Mouse (Mus musculus) heart, adult 18-20 months (tissue): ENCODE data around the gene Plscr4. TPM values are rescaled to one million over a fixed set of nuclear protein-coding genes. Genes with fewer than 3 reads are reported as not detected.

ENCODE experiments used
- DNase-seq, 2 experiments: peaks; one replicate each; pipeline ENCODE4 v3.0.0; 2021 to 2022; ENCODE audit warnings: mixed read lengths in 1 of 2
- long read RNA-seq, 2 experiments: library from polyadenylated mRNA; stranded (forward); transcript quantifications; one replicate each; pipeline ENCODE4 v2.0.0; 2021
- total RNA-seq, 2 experiments: library from RNA; stranded (reverse); gene quantifications; 2 replicates each; pipeline ENCODE4 v1.2.3; 2021

Plscr4 gene
- total RNA-seq = 1 to 10 TPM; 5.7 to 8.6 TPM
- long read RNA-seq, experiment 1, transcript Plscr4-201 (9 exons, 3,204 nt) = major isoform, 14 of 18 reads
- long read RNA-seq, experiment 1, partial matches to known transcripts = 0 of 18 reads
- long read RNA-seq, experiment 1, other reads (novel, unspliced or antisense) = 4 of 18 reads
- long read RNA-seq, experiment 2, partial matches to known transcripts = 0 of 1 reads
- long read RNA-seq, experiment 2, other reads (novel, unspliced or antisense) = 0 of 1 reads

DNA sequence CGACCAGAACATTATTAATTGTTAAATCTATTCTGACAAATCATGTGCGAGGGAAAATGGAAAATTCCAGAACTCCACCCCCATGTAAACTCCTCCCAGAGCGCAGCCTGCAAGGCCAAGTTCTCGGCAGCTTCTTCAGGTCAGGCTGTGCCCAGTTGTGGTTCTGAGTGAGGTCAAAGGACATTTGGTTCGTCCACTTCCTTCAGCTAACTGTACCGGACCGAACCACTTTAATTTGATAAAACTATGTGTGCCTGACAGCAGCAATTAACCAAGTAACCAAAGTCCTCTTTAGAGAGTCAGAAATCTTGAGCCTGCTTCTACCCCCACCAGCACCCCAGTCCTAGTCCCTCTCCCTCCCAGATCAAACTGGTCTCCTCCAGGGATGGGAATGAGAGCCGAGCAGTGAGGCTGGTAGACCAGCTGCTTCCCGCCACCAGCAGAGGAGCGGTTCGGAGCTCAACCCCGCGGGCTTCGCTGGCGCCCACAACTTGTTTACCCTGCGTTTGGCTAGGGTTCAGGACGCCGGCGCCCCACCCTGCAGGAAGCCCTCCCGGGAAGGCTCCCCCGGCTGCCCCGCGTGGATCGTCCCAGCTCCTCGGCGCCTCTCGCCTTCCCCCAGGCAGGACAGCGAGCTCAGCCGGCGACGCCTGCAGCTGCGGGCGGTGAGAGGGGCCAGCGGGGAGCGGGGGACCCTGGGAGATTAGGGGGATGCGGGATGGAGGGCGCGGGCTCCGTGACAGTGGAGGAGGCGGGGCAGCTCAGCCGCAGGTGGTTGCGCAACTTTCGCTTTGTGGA is at the start of gene Plscr4:
Plscr4 (plus strand) TSS at position 113 of the 798 bp plus-strand sequence.
- DNase-seq = peak; percentile 90 to 91

DNA sequence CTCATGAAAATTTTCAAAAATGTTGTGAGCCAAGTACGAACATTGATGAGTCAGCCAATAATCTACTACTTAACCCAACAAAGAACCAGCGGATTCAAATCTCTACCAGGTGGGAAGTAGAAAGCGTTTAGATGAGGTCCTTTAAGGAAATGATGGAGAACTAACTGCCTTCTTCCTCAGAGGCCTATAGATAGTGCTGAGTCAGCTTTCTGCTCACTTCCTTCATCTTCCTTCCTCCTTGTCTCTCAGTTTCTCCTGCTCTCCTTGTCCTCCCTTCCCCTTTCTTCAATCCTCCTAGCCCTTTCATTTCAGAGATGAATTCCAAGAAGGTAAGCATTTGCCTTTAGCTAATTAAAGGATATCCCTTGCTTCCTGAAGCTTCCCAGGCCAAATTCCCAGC is 46.9 kb upstream of the Plscr4 start:
- no peak for DNase-seq

DNA sequence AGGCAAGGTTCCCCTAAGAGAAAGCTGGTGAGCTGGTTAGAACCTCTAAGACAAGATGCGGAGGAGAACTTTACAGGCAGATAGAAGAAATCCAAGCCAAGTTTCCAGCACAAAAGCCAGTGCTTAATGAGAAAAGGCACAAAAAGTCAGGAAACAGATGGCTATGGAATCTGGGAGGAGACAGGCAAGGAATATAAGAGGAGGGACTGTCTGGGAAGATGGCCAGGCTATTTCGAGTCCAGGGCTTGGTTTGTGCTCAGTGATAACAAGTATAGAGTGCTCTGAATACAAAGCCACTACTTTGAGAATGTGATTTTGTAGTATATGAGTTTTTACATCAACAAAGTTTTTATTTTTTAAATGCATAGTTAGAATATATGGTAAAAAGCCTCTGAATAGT is 45.1 kb upstream of the Plscr4 start:
- peak; percentile 69 to 82 for DNase-seq

DNA sequence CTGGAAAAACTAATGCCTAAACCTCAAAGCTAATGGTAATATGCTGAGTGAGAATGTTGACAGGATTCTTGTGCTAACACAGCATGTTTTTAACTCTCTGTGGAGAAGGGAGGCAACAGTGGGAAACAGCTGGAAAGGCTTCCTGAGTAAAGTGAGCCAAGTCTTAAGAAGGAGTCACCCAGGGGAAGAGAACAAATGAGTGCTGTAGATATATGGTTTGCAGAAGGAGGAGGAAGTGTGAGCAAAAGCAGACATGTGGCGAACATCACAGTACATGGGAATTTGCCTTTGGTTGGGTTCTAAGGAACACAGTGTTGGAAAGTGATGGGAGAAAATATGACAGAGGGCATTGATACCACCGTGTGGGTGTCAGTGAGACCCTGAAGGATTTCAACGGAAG is 43.5 kb upstream of the Plscr4 start:
- peak; percentile 29 to 59 for DNase-seq

DNA sequence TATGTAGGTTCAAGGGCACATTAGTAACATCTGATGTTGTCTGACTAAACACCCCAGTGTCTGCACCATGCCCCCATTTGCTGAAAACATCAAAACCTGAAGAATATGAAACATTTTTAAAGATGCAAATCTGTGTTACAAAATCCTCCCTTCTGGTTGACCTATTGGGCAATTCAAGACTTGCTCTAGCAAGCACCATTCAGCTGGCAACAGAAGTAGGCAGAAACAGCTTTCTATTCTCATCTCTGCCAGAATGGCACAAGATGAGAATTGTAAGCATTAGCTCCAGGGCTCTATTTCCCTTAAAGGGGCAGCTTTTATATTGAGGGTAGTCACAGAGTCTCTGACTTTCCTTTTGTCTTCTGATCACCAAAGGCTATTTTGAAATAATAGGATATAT is 19.4 kb upstream of the Plscr4 start:
- no peak for DNase-seq

DNA sequence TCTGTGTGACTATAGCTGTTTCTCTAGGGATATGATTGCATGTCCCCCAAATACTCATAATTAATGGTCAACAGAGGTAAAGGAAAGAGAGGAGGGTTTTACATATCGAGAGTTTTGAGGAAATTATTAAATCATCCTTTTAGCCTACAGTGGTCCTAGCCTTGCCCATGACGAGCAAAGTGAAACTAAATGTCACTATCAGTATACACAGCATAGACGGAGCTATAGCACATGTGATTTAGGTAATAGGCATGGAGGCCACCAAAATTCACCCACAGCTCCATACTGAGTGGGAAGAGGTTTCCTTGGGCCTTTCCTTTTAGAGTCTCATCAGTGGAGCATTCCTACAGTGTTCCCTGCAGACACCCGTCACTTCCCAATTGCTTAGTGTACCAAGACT is 15.7 kb upstream of the Plscr4 start:
- no peak for DNase-seq

DNA sequence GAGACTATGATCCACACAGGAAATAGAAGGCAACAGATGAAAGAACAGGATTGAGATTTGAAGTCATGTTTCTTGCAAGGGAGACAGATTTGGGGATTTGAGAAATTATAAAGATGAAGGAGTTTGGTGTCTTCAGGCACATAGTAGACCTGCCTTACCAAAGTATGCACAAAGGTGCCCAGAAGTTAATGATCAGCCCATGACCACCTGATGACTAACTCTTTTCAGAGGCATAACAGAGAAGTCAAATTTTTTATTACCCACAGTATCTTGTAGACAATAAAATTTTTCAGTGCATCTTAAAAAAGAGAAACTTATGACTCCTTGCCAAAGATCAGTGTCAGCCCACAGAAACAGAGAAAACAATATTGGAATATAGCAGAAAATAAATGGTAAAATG is 12.6 kb upstream of the Plscr4 start:
- no peak for DNase-seq

DNA sequence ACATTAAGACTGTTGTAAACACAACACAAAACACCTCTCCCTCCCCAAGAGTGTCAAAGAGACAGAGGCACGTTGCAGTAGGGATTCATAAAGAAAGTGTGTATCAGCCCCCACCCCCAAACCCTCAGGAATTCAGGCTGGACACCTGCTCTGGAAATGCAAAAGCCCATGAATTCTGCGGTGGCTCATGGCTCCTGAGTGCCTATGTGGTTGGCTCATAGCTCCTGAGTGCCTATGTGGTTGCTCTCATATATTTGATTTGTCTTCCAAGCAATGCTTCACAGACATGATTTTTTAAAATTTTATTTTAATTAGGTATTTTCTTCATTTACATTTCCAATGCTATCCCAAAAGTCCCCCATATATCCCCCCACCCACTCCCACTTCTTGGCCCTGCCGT is 568 bp upstream of the Plscr4 start:
- DNase-seq = no peak

DNA sequence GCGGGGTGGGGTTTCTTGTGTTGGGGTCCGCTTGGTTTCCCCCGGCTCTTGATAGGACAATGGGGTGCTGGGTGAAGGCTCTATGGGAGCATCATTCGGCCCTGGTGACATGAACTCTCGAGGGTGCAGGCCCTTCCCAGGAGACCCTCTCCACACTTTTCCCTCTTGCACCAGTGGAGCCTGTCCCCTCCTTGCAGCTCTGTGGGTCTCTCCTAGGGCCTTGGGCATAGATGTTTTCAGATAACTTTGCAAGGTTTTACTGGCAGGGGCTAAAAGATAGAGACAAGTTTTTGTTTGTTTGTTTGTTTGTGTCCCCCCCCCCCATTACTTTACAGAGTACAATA is 858 bp downstream of the Plscr4 start:
- DNase-seq = no peak

DNA sequence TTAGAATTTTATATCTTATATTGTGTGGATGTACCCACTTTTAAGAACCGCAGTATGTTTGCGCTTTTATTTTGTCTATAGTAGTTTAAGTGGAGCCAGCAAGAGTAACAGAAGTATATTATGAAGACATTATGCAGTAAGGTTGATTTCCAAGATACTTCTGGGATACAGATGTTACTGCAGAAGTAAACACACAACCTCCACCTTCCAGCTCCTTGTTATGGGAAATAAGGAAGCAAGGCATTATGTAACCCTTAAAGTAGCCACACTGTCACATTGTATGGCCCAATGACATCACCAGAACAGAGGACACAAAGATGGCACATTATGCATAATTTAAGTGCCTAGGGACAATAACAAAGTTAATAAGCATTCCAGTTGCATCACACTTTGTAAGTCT is 1.2 kb downstream of the Plscr4 start:
- DNase-seq = peak; percentile 8 to 33

DNA sequence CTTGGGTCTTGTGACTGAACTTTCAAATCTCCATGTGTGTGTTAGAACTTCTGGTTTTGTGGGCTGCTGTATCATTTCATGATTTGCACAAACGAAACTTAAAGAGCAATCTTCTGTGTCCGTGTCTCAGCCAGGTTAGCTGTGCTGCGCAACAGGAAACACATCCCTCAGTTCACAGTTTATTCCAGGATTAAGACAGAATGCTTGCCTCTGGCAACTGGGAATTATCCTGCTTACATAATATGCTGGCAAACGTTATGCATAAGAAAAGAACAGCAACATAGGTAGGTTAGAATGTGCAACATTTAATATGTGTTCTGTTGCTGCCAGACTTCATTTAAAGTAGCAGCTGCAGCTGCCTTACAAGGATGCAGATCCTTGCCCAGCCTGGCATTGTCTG is 10.6 kb downstream of the Plscr4 start:
- no peak for DNase-seq

DNA sequence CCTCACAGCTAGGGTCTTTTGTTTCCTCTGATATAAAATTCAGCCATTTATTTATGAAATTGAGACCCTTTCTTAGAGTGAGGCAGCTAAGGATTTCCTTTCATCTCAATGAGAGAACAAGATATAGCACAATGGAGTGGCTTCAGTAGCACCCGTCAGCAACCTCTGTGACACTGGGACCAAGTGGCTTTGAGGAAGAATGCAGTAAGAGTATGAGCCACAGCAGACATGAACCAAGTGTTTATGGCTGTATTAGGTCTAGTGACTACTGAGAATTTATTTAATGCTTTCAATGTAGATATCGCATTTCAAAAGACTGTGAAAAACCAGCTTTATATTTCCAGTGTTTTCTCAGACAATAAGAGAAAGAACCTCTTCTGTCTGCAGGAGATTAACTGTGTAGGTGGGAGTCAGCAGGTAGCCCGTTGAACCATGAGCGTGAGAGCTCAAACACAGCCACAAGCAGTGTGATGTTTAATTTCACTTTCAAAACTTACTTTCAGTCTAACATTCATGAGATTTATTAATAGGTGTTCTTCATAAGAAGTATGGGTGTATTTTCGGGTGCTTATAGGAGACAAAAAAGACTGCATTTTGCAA is 15.2 kb downstream of the Plscr4 start:
- DNase-seq = no peak

DNA sequence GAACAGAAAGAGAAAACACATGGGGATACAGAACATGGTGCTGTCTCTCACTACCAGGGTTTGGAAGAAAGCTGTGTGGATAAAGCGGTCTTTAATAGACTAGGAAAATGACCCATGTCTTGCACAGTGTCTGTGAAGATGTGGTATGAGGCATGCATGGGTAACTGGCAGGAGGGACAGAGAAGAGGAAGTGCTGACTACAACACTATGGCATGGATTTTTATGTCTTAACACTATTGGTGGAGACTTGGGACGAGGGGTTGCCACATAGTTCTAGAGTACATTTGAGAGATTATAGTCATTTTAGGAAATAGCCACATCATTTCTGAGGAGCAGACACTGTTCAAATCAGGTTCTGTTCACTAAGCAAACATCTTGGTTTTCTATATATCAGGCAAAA is 16.0 kb downstream of the Plscr4 start:
- DNase-seq = no peak

DNA sequence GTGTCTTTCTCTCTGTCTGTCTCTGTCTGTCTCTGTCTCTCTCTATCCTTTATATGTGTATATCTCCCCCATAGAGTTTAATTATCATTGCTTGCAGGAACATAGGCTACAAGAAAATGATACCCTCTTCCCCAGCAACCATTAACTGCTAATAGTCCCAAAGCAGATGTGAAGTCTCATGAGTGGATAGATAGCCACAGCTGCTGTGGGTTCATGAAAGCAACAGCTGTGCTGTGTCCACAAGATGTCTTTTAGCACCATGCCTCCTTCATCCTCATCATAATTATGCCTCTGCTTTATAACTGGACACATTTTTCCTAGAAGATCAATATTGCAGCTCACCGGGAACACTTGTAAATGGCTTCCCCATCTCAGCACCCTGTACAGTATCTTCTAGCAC is 17.1 kb downstream of the Plscr4 start:
- DNase-seq = no peak

DNA sequence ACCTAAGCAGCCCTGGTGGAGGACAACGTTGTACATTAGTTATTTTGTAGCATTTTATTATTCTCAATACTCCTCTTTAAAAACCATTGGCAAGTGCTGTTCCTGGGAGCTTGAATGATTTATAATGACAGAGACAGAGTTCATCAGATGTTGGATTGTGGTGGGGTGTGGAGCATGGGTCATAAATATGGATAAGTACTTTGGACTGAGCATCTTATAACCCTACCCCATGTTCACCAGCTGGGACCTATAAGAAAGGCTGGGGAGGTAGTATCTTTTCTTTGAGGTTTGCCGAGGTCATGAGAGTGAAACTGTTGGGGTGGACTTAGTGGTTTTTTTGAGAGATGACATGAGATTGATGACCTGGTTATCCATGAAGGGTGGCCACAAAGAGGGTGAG is 24.5 kb downstream of the Plscr4 start:
- no peak for DNase-seq

DNA sequence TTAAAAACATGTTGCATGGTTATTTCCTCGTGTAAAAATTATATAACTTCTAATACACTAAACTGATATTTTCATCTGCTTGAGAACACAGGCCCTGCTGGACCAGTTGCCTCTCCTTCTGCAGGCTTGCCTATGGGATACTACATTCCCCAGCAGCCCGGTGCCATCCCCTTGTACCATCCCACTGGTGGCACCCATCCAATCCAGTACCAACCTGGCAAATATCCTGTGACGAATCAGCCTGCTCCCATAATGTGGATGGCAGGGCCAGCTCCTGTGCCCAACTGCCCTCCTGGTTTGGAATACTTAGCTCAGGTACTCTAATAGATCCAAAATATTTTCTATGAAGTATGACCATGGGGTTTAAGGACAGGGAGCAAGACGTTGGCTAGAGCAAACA is 25.4 kb downstream of the Plscr4 start:
- DNase-seq = no peak

DNA sequence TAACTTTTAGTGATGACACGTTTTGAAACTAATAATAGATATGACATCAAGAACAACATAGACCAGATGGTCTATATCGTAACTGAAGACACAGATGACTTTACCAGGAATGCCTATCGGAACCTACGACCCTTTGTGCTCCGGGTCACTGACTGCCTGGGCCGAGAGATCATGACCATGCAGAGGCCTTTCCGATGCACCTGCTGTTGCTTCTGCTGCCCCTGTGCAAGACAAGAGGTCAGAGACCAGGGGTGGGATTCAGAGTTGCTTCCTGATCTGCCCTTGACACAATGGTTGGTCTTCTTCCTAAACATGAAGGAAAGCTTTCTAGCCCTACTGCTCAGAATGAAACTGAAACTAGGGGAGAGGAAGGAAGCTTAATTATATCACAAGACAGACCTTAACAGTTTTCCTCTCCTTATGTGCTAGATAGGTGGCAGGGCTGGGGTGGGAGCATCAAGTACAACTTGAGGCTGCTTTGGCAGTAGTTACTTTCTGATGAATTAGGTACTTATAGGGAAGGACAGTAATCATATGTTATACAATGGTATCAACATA is 27.6 kb downstream of the Plscr4 start:
- DNase-seq = no peak

DNA sequence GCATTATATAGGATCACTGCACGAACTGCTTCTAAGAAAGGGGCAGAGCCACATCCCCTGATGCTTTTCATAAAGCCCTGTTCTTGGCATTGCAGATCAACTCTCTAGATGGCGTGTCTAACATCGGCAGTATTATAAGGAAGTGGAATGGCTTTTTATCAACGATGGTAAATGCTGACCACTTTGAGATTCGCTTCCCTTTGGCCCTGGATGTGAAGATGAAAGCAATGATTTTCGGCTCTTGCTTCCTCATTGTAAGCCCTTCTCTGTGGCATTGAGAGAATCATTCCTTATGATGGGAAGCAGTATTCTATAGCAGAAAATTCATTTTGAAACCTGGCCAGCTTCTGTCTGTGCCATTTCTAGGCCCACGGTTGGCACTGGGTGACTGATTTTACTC is 32.7 kb downstream of the Plscr4 start:
- no peak for DNase-seq

DNA sequence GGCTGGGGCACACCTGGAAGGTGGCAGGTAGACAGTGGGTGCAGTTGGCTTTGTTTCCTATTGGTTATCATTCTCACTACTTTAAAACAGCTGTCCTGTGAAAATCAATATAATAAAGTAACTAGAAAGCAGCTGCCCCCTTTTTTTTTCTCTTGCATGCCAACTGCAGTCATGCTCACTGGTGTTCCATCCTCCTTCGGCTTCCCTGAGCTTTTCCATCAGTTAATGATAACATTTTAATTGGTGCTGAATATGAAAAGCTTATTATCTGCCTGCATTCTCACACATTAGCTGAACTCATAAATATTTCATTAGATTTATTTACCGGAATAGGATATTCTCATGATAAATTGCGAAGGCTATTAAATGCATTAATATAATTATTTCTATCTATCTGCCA is 33.1 kb downstream of the Plscr4 start:
- no peak for DNase-seq

DNA sequence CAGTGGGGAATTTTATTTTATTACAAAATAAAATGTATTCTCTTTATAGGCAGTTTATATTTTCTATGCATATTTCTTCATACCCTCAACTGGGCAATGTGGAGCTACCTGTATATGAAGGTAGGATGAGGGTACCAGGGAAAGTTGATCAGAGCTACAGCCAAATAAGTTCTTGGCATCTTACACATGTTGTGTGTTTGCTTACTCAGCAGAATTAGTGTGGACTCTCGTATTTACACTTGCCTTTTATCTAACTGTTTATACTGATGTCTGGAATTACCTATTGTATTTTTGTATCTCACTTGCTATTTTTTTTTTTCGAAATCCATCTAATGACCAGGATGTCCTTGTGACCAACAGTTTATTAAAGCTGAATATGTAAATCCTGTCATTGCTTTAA is 34.1 kb downstream of the Plscr4 start:
- DNase-seq = no peak

DNA sequence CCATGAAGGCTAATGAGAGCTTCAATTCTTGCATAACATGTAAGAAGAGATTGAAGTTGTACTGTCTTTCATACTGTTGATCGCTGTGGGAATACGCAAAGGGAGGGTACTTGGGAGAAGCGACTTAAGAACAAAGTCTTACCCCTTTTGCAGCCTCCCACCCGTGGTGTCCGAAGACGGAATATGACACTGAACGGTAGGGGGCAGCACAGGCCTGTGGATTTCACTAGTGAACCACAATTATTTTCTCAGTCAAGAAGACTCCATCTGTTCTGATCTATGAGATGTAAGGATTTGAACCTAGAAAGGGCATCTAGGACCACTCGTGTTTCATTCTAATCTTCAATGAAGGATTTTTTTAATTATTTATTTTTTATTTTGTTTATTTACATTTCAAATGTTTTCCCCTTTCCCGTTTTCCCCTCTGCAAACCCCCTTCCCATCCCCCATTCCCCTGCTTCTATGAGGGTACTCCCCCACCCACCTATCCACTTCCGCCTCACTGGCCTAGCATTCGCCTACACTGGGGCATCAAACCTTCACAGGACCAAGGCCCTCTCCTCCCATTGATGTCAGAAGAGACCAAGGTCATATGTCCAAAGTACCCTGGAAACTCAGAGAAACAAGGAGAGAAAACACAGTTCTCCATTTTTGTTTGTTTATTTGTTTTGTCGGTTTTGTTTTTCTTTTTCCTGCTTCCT is 42.7 kb downstream of the Plscr4 start:
- DNase-seq = peak; percentile 78 to 97

DNA sequence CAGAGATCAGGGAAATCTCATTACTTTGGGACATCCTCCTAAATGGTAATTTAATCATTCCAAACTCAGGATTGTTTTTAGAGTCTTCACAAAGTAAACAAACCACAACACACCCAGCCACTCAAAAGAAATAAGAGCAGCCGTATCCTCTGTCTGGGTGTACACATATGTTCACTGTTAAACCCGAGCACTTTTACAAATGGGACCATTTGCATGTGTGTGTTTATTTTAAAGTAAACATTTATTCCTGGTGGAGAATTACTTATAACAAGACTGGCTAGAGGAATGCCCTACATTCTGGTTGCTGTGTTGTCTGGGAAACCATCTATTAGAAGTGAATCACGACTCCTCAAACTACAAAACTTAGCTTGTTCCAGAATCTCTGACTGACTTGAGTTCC is 47.1 kb downstream of the Plscr4 start:
- no peak for DNase-seq

DNA sequence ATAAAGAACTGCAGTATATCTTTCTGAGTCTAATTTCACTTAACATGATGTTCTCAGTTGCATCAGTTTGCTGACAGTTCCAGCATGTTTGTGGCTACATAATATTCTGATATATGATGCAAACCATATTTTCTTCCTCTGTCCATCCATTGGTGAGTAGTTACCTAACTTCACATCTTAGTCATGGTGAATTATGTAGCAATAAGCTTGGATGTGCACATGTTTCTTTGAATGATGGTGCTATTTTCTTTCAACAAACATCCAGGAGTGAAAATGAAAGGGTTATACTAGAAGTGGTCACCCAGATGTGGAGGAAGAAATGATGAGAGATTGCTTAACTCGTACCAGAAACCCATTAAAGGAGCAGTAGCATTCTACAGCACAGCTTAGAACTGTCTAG is 47.7 kb downstream of the Plscr4 start:
- DNase-seq = no peak
